Mouse (Mus musculus): ENCODE results near the gene Rhobtb3. TPM values are rescaled to one million over a fixed set of nuclear protein-coding genes. Genes with fewer than 3 reads are reported as not detected.
"Not testable (repeated sequence)": the region's sequence is repeated elsewhere in the genome, so short reads cannot be mapped to it uniquely, and the experiment has no call there.

Rhobtb3 gene
- total RNA-seq, 1 experiment, result 8.9 TPM

DNA sequence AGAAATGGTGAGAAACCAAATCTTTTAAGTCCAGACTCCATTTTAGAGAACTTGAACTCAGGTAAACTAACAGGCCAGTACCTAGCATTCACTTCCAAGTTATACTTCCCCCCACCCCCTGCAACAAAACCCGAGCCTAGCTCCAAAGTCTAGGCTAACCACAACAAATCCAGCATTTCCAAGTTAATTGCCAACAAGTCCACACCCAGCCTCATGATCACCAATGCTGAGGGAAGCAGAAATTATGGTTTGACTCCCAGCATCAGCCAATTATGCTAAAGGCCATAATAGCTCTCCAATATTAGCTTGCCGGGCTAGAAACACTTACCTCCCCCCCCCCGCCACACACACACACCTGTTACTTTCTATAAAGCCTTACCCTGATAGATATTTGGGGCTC lies 64.0 kb downstream of the Rhobtb3 start:
- Histone ChIP-seq H3K36me3 (ENCODE audit: control insufficient read depth, insufficient read depth, low read length, poor library complexity, severe bottlenecking) (no peaks in the 10 kb centered on the region), H3K27ac (ENCODE audit: insufficient read depth, low read depth, low read length, poor library complexity, severe bottlenecking) (no peak overlapping the region), H3K9me3 (ENCODE audit: control insufficient read depth, insufficient read depth, low read depth, low read length) (no peaks in the 10 kb centered on the region), H3K4me1 (ENCODE audit: control insufficient read depth in 2 of 2, insufficient read depth in 2 of 2, low read length in 2 of 2, poor library complexity in 1 of 2) (peaks cover 2 to 4% of the 10 kb centered on the region in 2 experiments; a peak in 2 of 4 replicates), H3K9ac (ENCODE audit: insufficient read depth, low read depth, low read length, poor library complexity, severe bottlenecking) (no peak overlapping the region), H3K4me3 (ENCODE audit: insufficient read depth in 1 of 2, low read depth in 1 of 2, low read length in 2 of 2, poor library complexity in 1 of 2, severe bottlenecking in 1 of 2) (no peak overlapping the region)
- TF ChIP-seq ZC3H11A (IDR thresholded peaks at IDR 0.05; ENCODE audit: borderline replicate concordance, low read depth, low read length), result no peak
- no peak for TF ChIP-seq MAFK (IDR thresholded peaks at IDR 0.05; ENCODE audit: insufficient read depth, low read depth, low read length)
- TF ChIP-seq ZNF384 (IDR thresholded peaks at IDR 0.05; ENCODE audit: low read depth, low read length), result no peak
- TF ChIP-seq CHD2 (IDR thresholded peaks at IDR 0.05; ENCODE audit: low read depth, low read length), result no peak
- TF ChIP-seq HCFC1 (IDR thresholded peaks at IDR 0.05; ENCODE audit: borderline replicate concordance, insufficient read depth, low read length), result no peak
- DNase-seq (ENCODE audit: low read depth, low spot score), result no peak
- in situ Hi-C loops (cut with MboI; ENCODE audit: low sequenced_read_pairs in 2 of 2, unreplicated experiment in 2 of 2), result no loop called here

DNA sequence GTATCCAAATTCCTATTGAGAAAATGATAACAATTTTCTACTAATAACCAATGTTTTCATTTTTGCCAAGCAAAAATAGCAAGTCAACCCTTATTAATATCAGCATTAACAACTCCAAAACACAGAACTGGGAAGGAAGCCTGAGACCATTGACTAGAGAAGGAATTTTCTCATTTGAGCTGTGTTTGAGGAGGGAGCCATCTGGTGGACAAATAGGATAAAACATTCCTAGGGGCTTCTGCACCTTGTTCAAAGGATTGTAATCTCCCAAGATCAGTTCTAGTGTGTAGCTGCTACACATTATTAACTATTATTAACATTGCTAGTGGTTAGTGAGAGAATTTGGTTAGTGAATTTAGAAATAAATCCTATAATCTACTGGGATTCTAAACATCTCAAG lies 65.8 kb downstream of the Rhobtb3 start:
- DNase-seq (ENCODE audit: low read depth, low spot score), result peak; percentile 55
- H3K36me3 ChIP-seq (ENCODE audit: control insufficient read depth, insufficient read depth, low read length, poor library complexity, severe bottlenecking), result no peaks in the 10 kb centered on the region
- in situ Hi-C loops (cut with MboI; ENCODE audit: low sequenced_read_pairs in 2 of 2, unreplicated experiment in 2 of 2), result no loop called here

DNA sequence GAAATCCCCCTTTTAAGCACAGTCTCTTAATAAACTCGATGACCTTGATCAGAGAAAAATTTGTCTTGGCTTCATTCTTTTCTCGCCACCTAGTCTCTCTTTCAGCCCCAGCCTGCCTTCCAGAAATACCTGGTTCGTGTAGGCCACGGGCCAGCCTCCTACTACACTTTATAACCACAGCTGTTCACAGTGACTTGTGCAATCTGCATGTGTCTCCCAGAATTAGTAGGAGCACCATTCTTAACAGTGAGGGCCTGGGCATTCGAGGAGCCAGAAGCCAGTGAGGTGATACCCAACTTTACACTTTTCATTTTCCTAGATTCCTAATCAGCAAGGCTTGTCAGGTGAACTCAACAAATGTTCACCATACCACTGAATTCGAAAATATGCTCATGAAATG lies 67.1 kb downstream of the Rhobtb3 start:
- Histone ChIP-seq H3K9ac (ENCODE audit: insufficient read depth, low read depth, low read length, poor library complexity, severe bottlenecking) (no peak overlapping the region), H3K36me3 (ENCODE audit: control insufficient read depth, insufficient read depth, low read length, poor library complexity, severe bottlenecking) (no peaks in the 10 kb centered on the region), H3K27ac (ENCODE audit: insufficient read depth, low read depth, low read length, poor library complexity, severe bottlenecking) (no peak overlapping the region), H3K4me3 (ENCODE audit: insufficient read depth in 1 of 2, low read depth in 1 of 2, low read length in 2 of 2, poor library complexity in 1 of 2, severe bottlenecking in 1 of 2) (no peak overlapping the region), H3K9me3 (ENCODE audit: control insufficient read depth, insufficient read depth, low read depth, low read length) (no peaks in the 10 kb centered on the region), H3K4me1 (ENCODE audit: control insufficient read depth in 2 of 2, insufficient read depth in 2 of 2, low read length in 2 of 2, poor library complexity in 1 of 2) (peaks cover 4 to 6% of the 10 kb centered on the region in 2 experiments; a peak in 2 of 4 replicates)
- TF ChIP-seq MAFK (IDR thresholded peaks at IDR 0.05; ENCODE audit: insufficient read depth, low read depth, low read length) (no peak), HCFC1 (IDR thresholded peaks at IDR 0.05; ENCODE audit: borderline replicate concordance, insufficient read depth, low read length) (no peak), ZNF384 (IDR thresholded peaks at IDR 0.05; ENCODE audit: low read depth, low read length) (no peak), ZC3H11A (IDR thresholded peaks at IDR 0.05; ENCODE audit: borderline replicate concordance, low read depth, low read length) (no peak), CHD2 (IDR thresholded peaks at IDR 0.05; ENCODE audit: low read depth, low read length) (no peak)
- in situ Hi-C loops (cut with MboI; ENCODE audit: low sequenced_read_pairs in 2 of 2, unreplicated experiment in 2 of 2), result no loop called here
- DNase-seq (ENCODE audit: low read depth, low spot score), result no peak

More for the DNA sequence above, 65.8 kb downstream of the Rhobtb3 start:
- H3K4me3 ChIP-seq (ENCODE audit: insufficient read depth in 1 of 2, low read depth in 1 of 2, low read length in 2 of 2, poor library complexity in 1 of 2, severe bottlenecking in 1 of 2), result no peak overlapping the region
- no peaks in the 10 kb centered on the region for H3K9me3 ChIP-seq (ENCODE audit: control insufficient read depth, insufficient read depth, low read depth, low read length)
- peak; percentile 95 for TF ChIP-seq ZC3H11A (IDR thresholded peaks at IDR 0.05; ENCODE audit: borderline replicate concordance, low read depth, low read length)
- no peak for TF ChIP-seq CHD2 (IDR thresholded peaks at IDR 0.05; ENCODE audit: low read depth, low read length)
- no peak for TF ChIP-seq ZNF384 (IDR thresholded peaks at IDR 0.05; ENCODE audit: low read depth, low read length)
- no peak for TF ChIP-seq MAFK (IDR thresholded peaks at IDR 0.05; ENCODE audit: insufficient read depth, low read depth, low read length)
- peaks cover 2 to 6% of the 10 kb centered on the region in 2 experiments; a peak in 2 of 4 replicates for H3K4me1 ChIP-seq (ENCODE audit: control insufficient read depth in 2 of 2, insufficient read depth in 2 of 2, low read length in 2 of 2, poor library complexity in 1 of 2)
- H3K27ac ChIP-seq (ENCODE audit: insufficient read depth, low read depth, low read length, poor library complexity, severe bottlenecking), result no peak overlapping the region
- H3K9ac ChIP-seq (ENCODE audit: insufficient read depth, low read depth, low read length, poor library complexity, severe bottlenecking), result no peak overlapping the region

DNA sequence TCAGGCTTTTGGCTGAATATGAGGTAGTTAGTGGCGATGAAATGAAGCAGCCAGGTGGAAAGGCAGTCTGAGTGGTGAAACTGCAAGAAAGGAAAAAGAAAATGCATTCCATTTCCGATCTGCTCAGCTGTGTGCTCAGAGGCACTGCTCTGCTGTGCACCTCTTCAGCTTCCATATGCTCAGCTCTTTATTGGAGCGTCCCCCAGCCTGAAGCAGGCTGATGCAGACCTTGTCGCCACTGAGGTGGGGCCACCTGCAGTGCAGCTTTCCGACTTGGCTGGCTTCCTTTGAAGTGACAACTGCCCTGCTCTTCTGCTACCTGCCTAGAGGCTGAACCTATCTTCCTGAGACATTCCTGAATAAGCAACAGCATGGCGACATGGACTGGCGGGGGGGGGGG lies 67.5 kb downstream of the Rhobtb3 start:
- H3K4me1 ChIP-seq (ENCODE audit: control insufficient read depth in 2 of 2, insufficient read depth in 2 of 2, low read length in 2 of 2, poor library complexity in 1 of 2); H3K9me3 ChIP-seq (ENCODE audit: control insufficient read depth, insufficient read depth, low read depth, low read length); H3K9ac ChIP-seq (ENCODE audit: insufficient read depth, low read depth, low read length, poor library complexity, severe bottlenecking); DNase-seq (ENCODE audit: low read depth, low spot score); H3K4me3 ChIP-seq (ENCODE audit: insufficient read depth in 1 of 2, low read depth in 1 of 2, low read length in 2 of 2, poor library complexity in 1 of 2, severe bottlenecking in 1 of 2); H3K36me3 ChIP-seq (ENCODE audit: control insufficient read depth, insufficient read depth, low read length, poor library complexity, severe bottlenecking); H3K27ac ChIP-seq (ENCODE audit: insufficient read depth, low read depth, low read length, poor library complexity, severe bottlenecking); in situ Hi-C loops (cut with MboI; ENCODE audit: low sequenced_read_pairs in 2 of 2, unreplicated experiment in 2 of 2): not testable (repeated sequence)

DNA sequence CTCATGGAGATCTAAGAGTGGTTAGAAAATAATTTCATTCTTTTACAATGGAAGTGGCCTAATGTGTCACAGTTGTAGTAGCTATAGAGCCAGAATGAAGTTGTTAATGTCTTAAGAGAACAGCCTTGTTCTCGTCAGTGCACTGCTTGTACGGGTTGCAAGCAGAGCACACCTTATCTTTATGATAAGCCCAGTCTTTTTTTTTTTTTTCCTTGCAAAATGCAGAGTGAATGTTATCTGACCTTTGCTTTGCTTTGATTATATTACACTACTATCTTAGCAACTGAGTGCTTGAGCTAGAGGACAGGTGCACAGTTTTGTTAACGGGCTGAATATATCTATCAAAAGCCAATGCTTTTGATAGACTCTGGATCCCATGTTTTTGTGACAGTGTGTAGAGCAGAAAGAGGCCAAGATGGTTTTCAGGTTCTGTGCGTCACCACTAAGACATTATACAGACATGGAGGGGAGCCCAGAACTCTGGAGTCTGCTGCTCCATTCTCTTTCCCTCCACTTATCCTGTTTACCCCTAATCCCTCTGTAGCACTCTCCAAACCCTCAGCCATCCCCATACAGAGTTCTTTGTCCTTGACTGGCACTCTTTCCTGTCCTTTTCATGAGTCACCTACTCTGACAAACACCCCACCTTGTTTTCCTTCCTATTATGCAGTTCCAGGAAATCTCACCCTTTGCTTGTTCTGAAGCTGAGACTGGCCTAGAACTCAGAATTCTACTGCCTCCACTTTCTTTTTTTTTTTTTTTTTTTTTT lies 68.9 kb downstream of the Rhobtb3 start:
- TF ChIP-seq HCFC1 (IDR thresholded peaks at IDR 0.05; ENCODE audit: borderline replicate concordance, insufficient read depth, low read length), result no peak
- TF ChIP-seq ZNF384 (IDR thresholded peaks at IDR 0.05; ENCODE audit: low read depth, low read length), result no peak
- no peak for TF ChIP-seq ZC3H11A (IDR thresholded peaks at IDR 0.05; ENCODE audit: borderline replicate concordance, low read depth, low read length)
- Histone ChIP-seq H3K36me3 (ENCODE audit: control insufficient read depth, insufficient read depth, low read length, poor library complexity, severe bottlenecking) (no peaks in the 10 kb centered on the region), H3K9me3 (ENCODE audit: control insufficient read depth, insufficient read depth, low read depth, low read length) (no peaks in the 10 kb centered on the region), H3K9ac (ENCODE audit: insufficient read depth, low read depth, low read length, poor library complexity, severe bottlenecking) (no peak overlapping the region), H3K27ac (ENCODE audit: insufficient read depth, low read depth, low read length, poor library complexity, severe bottlenecking) (no peak overlapping the region), H3K4me1 (ENCODE audit: control insufficient read depth in 2 of 2, insufficient read depth in 2 of 2, low read length in 2 of 2, poor library complexity in 1 of 2) (peaks cover 4 to 6% of the 10 kb centered on the region in 2 experiments; a peak in 2 of 4 replicates), H3K4me3 (ENCODE audit: insufficient read depth in 1 of 2, low read depth in 1 of 2, low read length in 2 of 2, poor library complexity in 1 of 2, severe bottlenecking in 1 of 2) (no peak overlapping the region)
- DNase-seq (ENCODE audit: low read depth, low spot score), result no peak
- in situ Hi-C loops (cut with MboI; ENCODE audit: low sequenced_read_pairs in 2 of 2, unreplicated experiment in 2 of 2), result no loop called here

All from ES-E14 (cell line).